Mouse (Mus musculus): ENCODE data around the gene Naip2.

GRCm38 (mm10) chr13:100112218-100112972, 89.5 kb downstream of the Naip2 start:
- TF ChIP-seq POLR2A (IDR thresholded peaks at IDR 0.05; ENCODE audit: insufficient read depth, low read depth, low read length) (no peak), CTCF (IDR thresholded peaks at IDR 0.05; ENCODE audit: insufficient read depth, low read depth, low read length) (no peak)

Measured in olfactory bulb, adult 2 months (tissue).